Mouse (Mus musculus) ES-Bruce4 (cell line): ENCODE data around the gene Mrm1.

ENCODE experiments used
- CTCF ChIP-seq: IDR thresholded peaks from one replicate; pipeline ENCODE4 v1.8.1; 2011; ENCODE audit warnings: low read depth, low read length
- EP300 ChIP-seq: IDR thresholded peaks from 2 replicates; pipeline ENCODE4 v1.6.1; 2011; ENCODE audit warnings: low read depth, low read length; ENCODE audit not compliant: insufficient read depth

GRCm38 (mm10) chr11:84764116-84764515, 55.2 kb downstream of the Mrm1 start:
- TF ChIP-seq EP300 = no peak
- no peak for TF ChIP-seq CTCF
